Mouse (Mus musculus) kidney, adult 18-20 months (tissue): ENCODE measurements around the gene Olfr832.
"Not testable (repeated sequence)": the region's sequence is repeated elsewhere in the genome, so short reads cannot be mapped to it uniquely, and the experiment has no call there.

Experiments used
- DNase-seq: peaks from one replicate; pipeline ENCODE4 v3.0.0; 2021

Olfr832 gene

GRCm38 (mm10) chr9:18936822-18937221 is at the start of gene Olfr832:
Olfr832 (plus strand) TSS chr9:18937122.
- DNase-seq, result not testable (repeated sequence)

DNA sequence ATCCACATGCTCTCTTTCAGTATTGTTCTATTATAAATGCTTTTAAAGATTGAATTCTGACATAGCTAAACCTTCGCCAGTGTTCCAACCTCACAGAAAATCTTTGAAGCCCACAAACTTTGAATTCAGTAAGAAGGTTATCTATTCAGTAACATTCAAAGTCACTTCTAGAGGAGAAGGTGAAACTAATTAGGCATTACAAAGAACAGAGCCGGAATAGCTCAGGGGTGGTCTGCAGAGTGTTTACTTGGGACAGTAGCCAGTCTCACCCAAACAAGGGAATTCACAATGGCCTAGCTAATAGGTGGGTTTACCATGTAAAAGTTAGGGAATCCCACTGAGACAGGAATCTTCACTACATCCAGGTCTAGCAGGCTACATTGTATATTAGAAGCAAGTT is 29.2 kb upstream of the Olfr832 start:
- not testable (repeated sequence) for DNase-seq

- not testable (repeated sequence) for DNase-seq
Measured at GRCm38 (mm10) chr9:18927921-18928320, 9.0 kb upstream of the Olfr832 start.

- DNase-seq, result no peak
Measured at GRCm38 (mm10) chr9:18962021-18962420, 25.1 kb downstream of the Olfr832 start.

DNA sequence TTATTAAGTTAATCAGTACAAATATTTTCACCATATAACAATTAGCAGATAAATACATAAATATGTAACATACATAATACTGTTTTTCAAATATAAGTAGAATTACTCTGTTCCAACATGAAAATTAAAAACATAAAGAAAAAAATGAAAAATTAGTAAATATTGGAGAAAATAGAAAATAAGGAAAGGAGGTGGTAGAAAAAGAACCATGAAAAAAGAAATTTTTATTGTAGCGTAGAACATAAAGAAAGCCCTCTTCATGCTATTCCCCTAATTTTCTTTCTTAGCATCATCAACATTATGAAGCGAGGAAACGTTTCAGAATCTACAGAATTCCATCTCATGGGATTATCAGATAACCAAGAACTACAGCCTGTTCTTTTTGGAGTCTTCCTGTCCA is 50.8 kb downstream of the Olfr832 start, which contains the start of gene Olfr834:
Gene Olfr834, plus strand, starts transcription at position 301 of the 400 bp plus-strand sequence.
- no peak for DNase-seq
